In genomic region chr2:110176761-110177400, GRCm38 (mm10) we compare ENCODE assay signal across 9 mouse cellular contexts.
A peak's percentile ranks its signal among the peaks of the same experiment; 100 is the strongest.
DNase-seq lines count a peak whose midpoint lies in the region; ATAC-seq and TF ChIP-seq lines count a peak whose summit lies in the region.
"Had no signal": no experiment of that assay in that cellular context is flagged by ENCODE, and none has a peak within 500 bp of the region (broad histone marks: within the 10 kb centered on the region; RNA-seq: fewer than 3 reads in every experiment).

No protein-coding gene starts in this region.

- 49% methylated on average over 2 of the region's 2 CpGs for WGBS in kidney, embryonic 16.5 days
- WGBS in heart, postnatal 0 days = 48% methylated on average over 2 of the region's 2 CpGs
- WGBS in neural tube, embryonic 14.5 days = 51% methylated on average over 2 of the region's 2 CpGs

- peaks cover 51% of the 10 kb centered on the region for H3K4me1 ChIP-seq in kidney, embryonic 16.5 days (ENCODE audit: insufficient read depth, low read length)
- peaks cover 26% of the 10 kb centered on the region for H3K4me1 ChIP-seq in heart, postnatal 0 days (ENCODE audit: control insufficient read depth, insufficient read depth)
- H3K4me1 ChIP-seq in neural tube, embryonic 14.5 days (ENCODE audit: control insufficient read depth, insufficient read depth, low read length) = peaks cover 17% of the 10 kb centered on the region

- no peak overlapping the region for H3K9ac ChIP-seq in kidney, embryonic 16.5 days (replicated peaks; ENCODE audit: low read length)
- no peak overlapping the region for H3K9ac ChIP-seq in heart, postnatal 0 days (replicated peaks; ENCODE audit: low read depth, low read length)
- no peak overlapping the region for H3K9ac ChIP-seq in neural tube, embryonic 14.5 days (replicated peaks; ENCODE audit: low read depth, low read length)

- no peak for TF ChIP-seq EP300 in heart, postnatal 0 days (IDR thresholded peaks at IDR 0.05; ENCODE audit: low read depth)

- no peaks in the 10 kb centered on the region for H3K27me3 ChIP-seq in kidney, embryonic 16.5 days (ENCODE audit: insufficient read depth, low read length)
- H3K27me3 ChIP-seq in heart, postnatal 0 days (ENCODE audit: control insufficient read depth, insufficient read depth, low read length) = no peaks in the 10 kb centered on the region
- H3K27me3 ChIP-seq in neural tube, embryonic 14.5 days (ENCODE audit: control insufficient read depth, insufficient read depth, low read length) = no peaks in the 10 kb centered on the region

- peak; percentile 28 for DNase-seq in embryo, embryonic 11 days
- DNase-seq in embryo, embryonic 9.5 days (ENCODE audit: extremely low spot score) = no peak
- no peak for DNase-seq in kidney, adult 11 months
- DNase-seq in heart, postnatal 0 days (ENCODE audit: low spot score) = no peak
- no peak for DNase-seq in lung, postnatal 36 days
- DNase-seq: kidney, adult 8-10 months had no signal

- no peak overlapping the region for H3K4me2 ChIP-seq in kidney, embryonic 16.5 days (replicated peaks; ENCODE audit: low read depth, low read length)
- H3K4me2 ChIP-seq in heart, postnatal 0 days (ENCODE audit: low read depth, low read length) = no peak overlapping the region
- H3K4me2 ChIP-seq in neural tube, embryonic 14.5 days (ENCODE audit: low read depth, low read length) = no peak overlapping the region

- ATAC-seq in kidney, embryonic 16.5 days (ENCODE audit: low FRiP score, low TSS enrichment) = no peak
- no peak for ATAC-seq in heart, postnatal 0 days (ENCODE audit: insufficient read depth, low read depth)
- ATAC-seq in neural tube, embryonic 14.5 days (ENCODE audit: low read depth) = no peak
- ATAC-seq in megakaryocyte progenitor cell, adult 5-6 weeks (replicated peaks; ENCODE audit: poor library complexity) = no peak

- H3K4me3 ChIP-seq in kidney, embryonic 16.5 days (ENCODE audit: low read length) = no peak overlapping the region
- no peak overlapping the region for H3K4me3 ChIP-seq in heart, postnatal 0 days (ENCODE audit: low read depth, low read length)
- H3K4me3 ChIP-seq in neural tube, embryonic 14.5 days (ENCODE audit: low read depth, low read length) = no peak overlapping the region

- no peaks in the 10 kb centered on the region for H3K36me3 ChIP-seq in kidney, embryonic 16.5 days (ENCODE audit: insufficient read depth, low read length)
- H3K36me3 ChIP-seq in heart, postnatal 0 days (replicated peaks; ENCODE audit: control insufficient read depth, insufficient read depth, low read length) = no peaks in the 10 kb centered on the region
- no peaks in the 10 kb centered on the region for H3K36me3 ChIP-seq in neural tube, embryonic 14.5 days (ENCODE audit: control insufficient read depth, insufficient read depth, low read length)

- H3K27ac ChIP-seq in kidney, embryonic 16.5 days (ENCODE audit: low read length) = 0 out of 2 replicates have a peak overlapping the region, but pooled peaks have one; percentile 52
- H3K27ac ChIP-seq in heart, postnatal 0 days (ENCODE audit: low read depth) = peak overlapping the region; percentile 85
- H3K27ac ChIP-seq in neural tube, embryonic 14.5 days (ENCODE audit: low read depth, low read length) = peak overlapping the region; percentile 35

- no peaks in the 10 kb centered on the region for H3K9me3 ChIP-seq in kidney, embryonic 16.5 days (ENCODE audit: low read length)
- no peaks in the 10 kb centered on the region for H3K9me3 ChIP-seq in heart, postnatal 0 days (replicated peaks; ENCODE audit: control insufficient read depth, low read length)
- no peaks in the 10 kb centered on the region for H3K9me3 ChIP-seq in neural tube, embryonic 14.5 days (ENCODE audit: control insufficient read depth, low read length)

- TF ChIP-seq CTCF in heart, postnatal 0 days (IDR thresholded peaks at IDR 0.05; ENCODE audit: low read depth) = no peak

Comparison
In these comparisons a context has a peak if more than half of its experiments do, and no peak if none do; other contexts are left out.
1. H3K27ac ChIP-seq: peak in every context shown above with its lines; median percentile 85 in heart, postnatal 0 days; 52 in kidney, embryonic 16.5 days; 35 in neural tube, embryonic 14.5 days.